Mouse (Mus musculus): ENCODE results near the gene S1pr2. TPM values are rescaled to one million over a fixed set of nuclear protein-coding genes. Genes with fewer than 3 reads are reported as not detected.

The S1pr2 gene
- polyA plus RNA-seq, 1 experiment from 2014 or later: 8.8 TPM

GRCm38 (mm10) chr9:20976961-20977689 lies 544 bp upstream of the S1pr2 start:
- 4% methylated on average over 4 of the region's 4 CpGs for WGBS
- 0 out of 2 replicates have a peak, but pooled peaks have one; percentile 16 for ATAC-seq (ENCODE audit: low FRiP score)
- Histone ChIP-seq H3K9me3 (replicated peaks) (no peaks in the 10 kb centered on the region), H3K36me3 (no peaks in the 10 kb centered on the region), H3K4me3 (replicated peaks) (peak overlapping the region; percentile 80), H3K4me1 (peaks cover 40% of the 10 kb centered on the region), H3K27ac (replicated peaks) (peak overlapping the region; percentile 80; the same call in 1 of the 2 replicates), H3K27me3 (replicated peaks) (no peaks in the 10 kb centered on the region), H3K4me2 (peak overlapping the region; percentile 99), H3K9ac (replicated peaks) (peak overlapping the region; percentile 85)

DNA sequence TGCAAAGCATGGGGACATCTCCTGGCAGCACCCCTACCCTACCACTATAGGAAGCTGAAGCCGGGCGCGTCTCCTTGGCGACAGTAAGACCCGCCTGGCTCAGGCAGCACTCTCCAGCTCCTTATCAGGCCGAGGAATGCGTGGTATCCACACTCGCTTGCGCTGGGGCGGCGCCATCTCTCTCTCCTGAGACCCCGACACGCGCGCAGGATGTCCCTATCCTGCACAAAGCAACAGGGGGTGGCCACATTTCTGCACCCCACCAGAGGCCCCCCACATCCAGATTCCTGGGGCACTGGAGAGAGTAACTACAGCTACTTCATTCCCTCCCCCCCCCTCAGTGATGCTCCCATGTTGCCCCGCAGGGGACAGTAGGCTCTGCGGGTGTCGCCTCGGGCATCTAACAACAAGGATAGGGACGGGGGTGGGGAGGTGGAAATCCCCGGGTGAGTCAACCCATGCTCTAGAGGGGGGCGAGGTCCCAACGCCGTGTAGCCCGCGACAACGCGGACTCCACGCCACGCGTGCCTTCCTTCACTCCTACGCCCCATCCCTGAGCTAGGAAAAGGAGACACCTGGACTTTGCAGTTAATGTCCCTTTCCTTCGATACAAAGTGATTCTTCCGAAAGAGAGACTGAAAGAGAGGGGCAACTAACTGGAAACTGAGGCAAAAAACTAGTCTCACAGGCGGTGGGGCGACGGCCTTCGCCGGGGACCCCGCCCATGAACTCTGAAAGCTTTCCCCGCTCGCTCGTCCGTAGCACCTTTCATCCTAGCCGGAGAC lies 958 bp downstream of the S1pr2 start:
- H3K4me1 ChIP-seq: peaks cover 46% of the 10 kb centered on the region
- H3K4me2 ChIP-seq: peak overlapping the region; percentile 99
- H3K27me3 ChIP-seq (replicated peaks): no peaks in the 10 kb centered on the region
- H3K9ac ChIP-seq (replicated peaks): peak overlapping the region; percentile 85
- ATAC-seq (ENCODE audit: low FRiP score): peak; percentile 37
- no peaks in the 10 kb centered on the region for H3K36me3 ChIP-seq
- H3K4me3 ChIP-seq (replicated peaks): peak overlapping the region; percentile 80
- WGBS: under 1% methylated on average over 45 of the region's 45 CpGs
- H3K9me3 ChIP-seq (replicated peaks): no peaks in the 10 kb centered on the region
- peak overlapping the region; percentile 80 for H3K27ac ChIP-seq (replicated peaks)

GRCm38 (mm10) chr9:20973682-20974075 lies 2.9 kb downstream of the S1pr2 start:
- H3K4me1 ChIP-seq: peaks cover 46% of the 10 kb centered on the region
- H3K9ac ChIP-seq (replicated peaks): no peak overlapping the region
- H3K36me3 ChIP-seq: no peaks in the 10 kb centered on the region
- no peak overlapping the region for H3K4me3 ChIP-seq (replicated peaks)
- H3K27ac ChIP-seq (replicated peaks): no peak overlapping the region
- no peaks in the 10 kb centered on the region for H3K27me3 ChIP-seq (replicated peaks)
- peak overlapping the region; percentile 99 for H3K4me2 ChIP-seq
- H3K9me3 ChIP-seq (replicated peaks): no peaks in the 10 kb centered on the region
- ATAC-seq (ENCODE audit: low FRiP score): no peak
- 69% methylated on average over 6 of the region's 6 CpGs for WGBS

DNA sequence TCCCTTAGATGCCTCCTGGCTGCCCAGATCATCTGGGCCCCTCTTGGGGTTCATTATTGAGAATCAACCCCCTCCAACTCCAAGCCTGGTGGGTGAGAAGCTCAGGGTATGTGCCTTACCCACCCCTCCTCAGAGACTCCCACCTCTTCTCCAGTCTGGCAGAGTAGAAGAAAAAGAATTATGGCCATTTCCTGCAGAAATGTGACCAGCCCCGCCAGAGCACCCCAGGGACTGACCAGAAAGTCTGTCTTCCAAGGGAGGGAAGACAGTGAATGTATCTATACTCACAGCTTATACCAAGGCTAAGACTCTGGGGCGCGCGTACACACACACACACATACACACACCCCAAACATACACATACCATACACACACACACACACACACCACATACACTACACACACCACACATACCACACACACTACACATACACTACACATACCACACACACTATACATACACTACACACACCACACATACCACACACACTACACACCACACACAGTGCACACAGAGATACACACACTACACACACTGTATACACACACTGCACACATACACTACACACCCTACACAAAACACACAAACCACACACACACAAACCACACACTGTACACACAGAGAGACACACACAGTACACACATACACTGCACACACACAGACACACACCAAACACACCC lies 3.4 kb downstream of the S1pr2 start:
- Histone ChIP-seq H3K4me3 (replicated peaks) (no peak overlapping the region), H3K9me3 (replicated peaks) (no peaks in the 10 kb centered on the region), H3K27me3 (replicated peaks) (no peaks in the 10 kb centered on the region), H3K4me1 (peaks cover 46% of the 10 kb centered on the region), H3K36me3 (no peaks in the 10 kb centered on the region; the same call in 1 of the 2 replicates), H3K4me2 (peak overlapping the region; percentile 99), H3K27ac (replicated peaks) (no peak overlapping the region), H3K9ac (replicated peaks) (no peak overlapping the region)
- 82% methylated on average over 4 of the region's 4 CpGs for WGBS
- ATAC-seq (ENCODE audit: low FRiP score): no peak

DNA sequence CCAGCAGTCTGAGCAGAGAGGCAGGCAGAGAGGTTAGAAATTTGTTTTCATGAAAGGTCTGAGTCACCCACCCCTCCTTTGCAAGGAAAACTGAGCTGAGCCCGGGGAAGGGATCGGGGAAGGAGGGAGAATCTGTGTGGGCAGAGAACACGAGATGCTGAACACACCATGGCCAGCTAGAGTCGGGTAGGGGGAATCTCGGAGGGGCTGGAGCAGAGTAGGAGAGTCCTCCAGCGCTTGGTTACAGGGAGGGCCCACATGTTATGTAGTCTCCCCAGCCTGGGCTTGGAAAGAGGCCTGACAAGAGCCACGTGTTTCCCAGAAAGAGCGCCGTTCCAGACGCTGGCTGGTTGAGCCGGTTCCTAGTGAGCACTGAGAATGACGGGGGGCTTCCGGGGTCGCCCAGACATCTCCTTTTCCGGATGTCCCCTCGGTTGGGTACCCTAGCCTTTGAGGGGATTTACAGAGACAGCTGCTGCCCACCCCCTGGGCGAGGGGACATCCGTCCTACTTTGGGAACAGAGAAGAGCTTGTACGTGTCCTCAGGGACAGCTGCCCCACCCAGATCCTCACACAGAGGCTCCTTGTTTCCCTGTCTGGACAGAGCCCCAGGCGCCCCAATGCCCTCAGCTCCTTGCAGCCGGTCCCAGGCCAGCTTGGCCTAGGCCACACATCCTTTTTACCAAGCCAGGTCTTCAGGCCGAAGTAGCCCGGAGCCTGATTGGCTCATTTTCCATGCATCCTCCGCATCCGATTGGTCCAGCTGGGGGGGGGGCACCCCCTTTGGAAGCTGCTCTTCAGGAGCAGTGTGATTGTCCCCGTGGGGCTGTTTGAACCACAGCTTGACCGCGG lies 4.2 kb downstream of the S1pr2 start:
- H3K9ac ChIP-seq (replicated peaks): no peak overlapping the region; the same call in 1 of the 2 replicates
- H3K4me2 ChIP-seq: peak overlapping the region; percentile 99
- no peak overlapping the region for H3K4me3 ChIP-seq (replicated peaks)
- no peaks in the 10 kb centered on the region for H3K27me3 ChIP-seq (replicated peaks)
- peak overlapping the region; percentile 45 for H3K27ac ChIP-seq (replicated peaks)
- H3K36me3 ChIP-seq: peaks cover 5% of the 10 kb centered on the region; the same call in 1 of the 2 replicates
- peaks cover 46% of the 10 kb centered on the region for H3K4me1 ChIP-seq
- no peaks in the 10 kb centered on the region for H3K9me3 ChIP-seq (replicated peaks)
- 39% methylated on average over 28 of the region's 28 CpGs for WGBS
- peak; percentile 3; the same call in 1 of the 2 replicates for ATAC-seq (ENCODE audit: low FRiP score)

DNA sequence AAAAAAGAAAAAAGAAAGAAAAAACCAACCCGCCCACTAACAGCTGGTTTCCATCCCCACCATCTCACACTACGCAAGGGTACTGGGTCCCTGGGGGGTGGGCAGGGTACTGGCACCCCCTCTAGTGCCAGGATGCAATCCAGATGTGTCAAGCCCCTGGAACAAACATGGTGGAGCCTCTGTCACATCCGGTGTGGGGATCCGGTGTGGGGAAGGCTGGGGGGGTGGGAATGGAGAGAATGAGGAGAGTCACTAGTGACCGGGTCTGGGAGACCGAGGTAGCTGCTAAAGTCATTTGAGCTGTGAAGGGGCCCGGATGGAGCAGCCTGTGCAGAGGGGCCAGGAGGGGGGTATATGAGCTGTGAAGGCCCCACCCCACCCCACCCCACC lies 4.8 kb downstream of the S1pr2 start:
- Histone ChIP-seq H3K27me3 (replicated peaks) (no peaks in the 10 kb centered on the region), H3K4me3 (replicated peaks) (no peak overlapping the region), H3K9ac (replicated peaks) (0 out of 2 replicates have a peak overlapping the region, but pooled peaks have one; percentile 14), H3K4me2 (peak overlapping the region; percentile 99), H3K36me3 (peaks cover 5% of the 10 kb centered on the region; the same call in 1 of the 2 replicates), H3K4me1 (peaks cover 45% of the 10 kb centered on the region), H3K27ac (replicated peaks) (peak overlapping the region; percentile 45), H3K9me3 (replicated peaks) (no peaks in the 10 kb centered on the region)
- no peak for ATAC-seq (ENCODE audit: low FRiP score)
- 83% methylated on average over 7 of the region's 7 CpGs for WGBS

DNA sequence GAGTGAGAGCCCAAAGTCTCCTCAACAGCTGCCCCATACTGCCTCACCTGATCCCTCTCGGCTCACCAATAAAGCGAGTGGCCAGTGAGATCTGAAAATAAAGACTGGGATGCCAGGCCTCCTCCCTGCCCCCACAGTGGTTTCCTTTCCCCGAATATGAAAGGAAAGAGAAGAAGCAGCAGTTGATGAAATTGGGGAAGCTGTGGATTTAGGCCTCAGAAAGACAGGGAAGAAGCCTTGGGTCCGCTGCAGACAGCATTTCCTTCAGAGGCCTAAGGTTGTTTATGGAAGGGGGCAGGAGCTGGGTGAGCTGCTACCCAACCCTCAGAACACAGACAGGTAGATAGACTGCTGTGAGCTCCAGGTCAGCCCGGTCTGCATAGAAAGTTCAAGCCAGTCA lies 9.8 kb downstream of the S1pr2 start:
- Histone ChIP-seq H3K4me3 (replicated peaks) (no peak overlapping the region), H3K9me3 (replicated peaks) (no peaks in the 10 kb centered on the region), H3K27ac (replicated peaks) (no peak overlapping the region), H3K36me3 (peaks cover 5% of the 10 kb centered on the region; the same call in 1 of the 2 replicates), H3K9ac (replicated peaks) (no peak overlapping the region), H3K4me1 (peaks cover 2% of the 10 kb centered on the region; the same call in 1 of the 2 replicates), H3K4me2 (no peak overlapping the region), H3K27me3 (replicated peaks) (no peaks in the 10 kb centered on the region)
- WGBS: 83% methylated on average over 5 of the region's 5 CpGs
- no peak for ATAC-seq (ENCODE audit: low FRiP score)

DNA sequence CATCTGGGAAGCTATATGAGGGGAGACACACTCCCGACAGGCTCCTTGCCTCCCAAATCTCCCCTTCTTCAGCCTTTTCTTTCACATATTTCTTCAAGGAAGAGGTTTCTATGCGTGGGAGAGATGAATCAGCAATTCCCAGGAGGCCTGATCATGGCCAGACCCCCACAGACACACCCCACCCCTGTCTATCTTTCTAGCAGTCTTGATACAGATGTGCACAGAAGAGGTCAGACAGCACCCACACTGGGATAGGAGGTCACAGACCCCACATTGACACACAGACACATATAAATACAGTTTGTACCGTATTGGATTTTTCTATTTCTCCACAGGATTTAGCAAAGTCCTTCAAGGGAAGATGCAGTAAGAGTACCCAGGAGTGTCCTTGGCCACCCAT lies 10.6 kb downstream of the S1pr2 start:
- no peak overlapping the region for H3K4me2 ChIP-seq
- no peak overlapping the region for H3K9ac ChIP-seq (replicated peaks)
- ATAC-seq (ENCODE audit: low FRiP score): no peak
- no peaks in the 10 kb centered on the region for H3K4me1 ChIP-seq
- WGBS: 80% methylated on average over 3 of the region's 3 CpGs
- no peak overlapping the region for H3K4me3 ChIP-seq (replicated peaks)
- H3K9me3 ChIP-seq (replicated peaks): no peaks in the 10 kb centered on the region
- H3K27me3 ChIP-seq (replicated peaks): no peaks in the 10 kb centered on the region
- H3K27ac ChIP-seq (replicated peaks): no peak overlapping the region
- peaks cover 5% of the 10 kb centered on the region; the same call in 1 of the 2 replicates for H3K36me3 ChIP-seq

- no peak overlapping the region for H3K9ac ChIP-seq (replicated peaks)
- H3K27ac ChIP-seq (replicated peaks): no peak overlapping the region
- no peaks in the 10 kb centered on the region for H3K27me3 ChIP-seq (replicated peaks)
- no peak for ATAC-seq (ENCODE audit: low FRiP score)
- H3K4me1 ChIP-seq: no peaks in the 10 kb centered on the region
- H3K36me3 ChIP-seq: peaks cover 5% of the 10 kb centered on the region; the same call in 1 of the 2 replicates
- no peaks in the 10 kb centered on the region for H3K9me3 ChIP-seq (replicated peaks)
- H3K4me2 ChIP-seq: no peak overlapping the region
- 86% methylated on average over 4 of the region's 4 CpGs for WGBS
- no peak overlapping the region for H3K4me3 ChIP-seq (replicated peaks)
Observed at GRCm38 (mm10) chr9:20965606-20966005, 11.0 kb downstream of the S1pr2 start.

DNA sequence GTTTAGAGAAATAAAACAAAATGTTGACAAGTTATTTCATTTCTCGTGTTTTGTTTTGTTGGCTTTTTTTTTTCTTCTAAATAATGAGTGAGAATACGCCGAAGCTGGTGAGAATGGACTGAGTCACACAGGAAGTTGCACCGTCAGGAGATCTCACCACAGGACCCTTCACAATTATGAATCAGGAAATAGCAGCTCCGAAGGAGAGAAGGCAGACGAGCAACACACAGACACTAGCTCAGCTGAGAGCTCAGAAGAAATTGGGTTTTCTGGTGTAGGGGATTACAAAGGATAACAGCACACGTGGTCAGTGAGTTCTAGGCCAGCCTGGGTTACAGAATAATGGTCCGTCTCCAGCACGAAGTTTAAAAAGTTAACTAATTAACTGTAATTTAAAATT lies 15.0 kb downstream of the S1pr2 start:
- Histone ChIP-seq H3K27ac (replicated peaks) (no peak overlapping the region), H3K4me1 (no peaks in the 10 kb centered on the region), H3K9ac (replicated peaks) (no peak overlapping the region), H3K4me2 (no peak overlapping the region), H3K27me3 (replicated peaks) (no peaks in the 10 kb centered on the region), H3K4me3 (replicated peaks) (no peak overlapping the region), H3K36me3 (no peaks in the 10 kb centered on the region), H3K9me3 (replicated peaks) (no peaks in the 10 kb centered on the region)
- ATAC-seq (ENCODE audit: low FRiP score): no peak
- WGBS: 79% methylated on average over 9 of the region's 9 CpGs

Data from neural tube, embryonic 15.5 days (tissue).